Mouse (Mus musculus): ENCODE measurements around the gene Slc6a20b. TPM values are rescaled to one million over a fixed set of nuclear protein-coding genes. Genes with fewer than 3 reads are reported as not detected.
"Not testable (repeated sequence)": the region's sequence is repeated elsewhere in the genome, so short reads cannot be mapped to it uniquely, and the experiment has no call there.

Slc6a20b gene
- total RNA-seq (2021): under 1 TPM; 0.47 to 0.59 TPM
- long read RNA-seq, experiment 1: 0 reads
- long read RNA-seq, experiment 2: 0 reads

DNA sequence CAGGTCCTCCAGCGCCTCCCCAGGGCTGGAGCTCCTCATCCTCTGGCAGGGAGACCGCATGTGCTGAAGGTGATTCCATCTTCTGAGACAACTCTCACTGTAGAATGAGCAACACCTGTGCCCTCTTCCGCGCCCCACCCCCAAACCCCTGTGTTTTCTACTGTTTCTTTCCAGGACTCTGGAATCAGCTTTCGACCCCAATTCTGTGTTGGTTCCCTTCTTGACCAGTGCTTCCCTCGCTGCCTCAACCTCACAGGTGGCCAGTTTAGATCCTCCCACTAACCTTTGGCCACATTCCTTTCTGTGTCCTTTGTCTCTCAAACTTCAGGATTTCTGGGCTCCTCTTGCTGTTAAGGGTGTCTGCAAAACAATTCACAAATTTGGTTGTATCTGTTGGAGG, at the start of gene Slc6a20b:
Gene Slc6a20b (minus strand): TSS at position 285 of the 400 bp plus-strand sequence.
- intact Hi-C loops (cut with DNase I): no loop called here
- DNase-seq (ENCODE audit: low spot score in 2 of 2): no peak

DNA sequence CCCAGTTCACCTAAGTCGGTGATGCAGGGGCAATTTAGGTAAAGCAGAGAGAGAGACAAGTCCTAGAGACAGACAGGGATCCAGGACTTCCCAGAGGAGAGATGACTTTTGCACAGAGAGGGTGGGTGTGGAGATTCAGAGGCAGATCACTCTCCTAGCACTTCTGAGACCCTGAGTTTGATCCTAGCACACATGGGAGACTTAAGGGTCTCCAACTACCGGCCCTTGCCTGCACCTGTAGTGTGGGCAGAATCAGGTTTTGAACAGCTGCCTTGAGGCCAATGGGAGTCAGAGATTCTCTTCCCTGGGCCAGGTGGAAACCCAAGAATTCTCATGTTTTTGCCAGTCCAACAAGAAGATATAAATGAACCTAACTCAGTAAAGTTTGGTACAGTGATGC, 46.8 kb upstream of the Slc6a20b start:
- intact Hi-C loops (cut with DNase I): no loop called here
- no peak for DNase-seq (ENCODE audit: low spot score in 2 of 2)

DNA sequence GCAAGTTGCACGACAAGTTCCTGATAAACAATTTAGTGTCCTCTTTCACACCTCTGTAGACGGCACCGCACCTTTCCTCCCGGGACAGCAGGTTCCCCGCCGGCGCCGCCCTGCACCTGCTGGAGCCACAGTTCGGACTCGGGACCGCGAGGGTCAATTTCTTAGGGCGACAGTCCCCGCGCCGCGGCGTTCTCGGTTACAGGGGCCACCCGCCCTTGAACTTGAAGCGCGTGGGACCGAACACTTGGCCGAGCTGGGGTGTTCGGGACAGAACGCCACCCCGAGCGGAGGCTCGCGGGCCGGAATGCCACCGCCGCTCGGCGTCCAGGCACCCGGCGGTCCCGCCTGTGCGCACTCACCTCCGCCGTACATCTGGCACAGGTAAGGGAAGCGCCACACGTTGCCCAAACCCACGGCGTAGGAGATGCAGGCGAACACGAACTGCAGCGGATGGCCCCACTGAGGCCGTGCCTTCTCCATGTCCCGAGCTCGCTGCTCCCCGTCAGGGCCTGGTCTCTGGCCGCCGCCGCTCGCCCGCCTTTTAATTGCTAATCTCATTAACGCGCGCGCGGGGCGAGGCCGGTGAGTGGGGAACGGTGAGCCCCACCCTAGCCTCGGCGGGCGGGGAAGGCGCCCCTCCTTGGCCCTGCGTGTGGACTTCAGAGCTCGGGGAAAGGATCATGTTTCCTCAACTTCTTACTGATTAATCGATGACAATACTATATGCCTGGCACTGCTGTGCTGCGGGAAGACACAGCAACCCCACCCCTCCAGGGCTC, 46.2 kb upstream of the Slc6a20b start, which contains the start of the genes Ccr9 and Slc6a20a:
Gene Ccr9 (plus strand): TSS at position 113 of the 779 bp plus-strand sequence.
Gene Slc6a20a (minus strand): TSS at position 559 of the 779 bp plus-strand sequence.
- no peak for DNase-seq (ENCODE audit: low spot score in 2 of 2)
- intact Hi-C loops (cut with DNase I): no loop called here

DNA sequence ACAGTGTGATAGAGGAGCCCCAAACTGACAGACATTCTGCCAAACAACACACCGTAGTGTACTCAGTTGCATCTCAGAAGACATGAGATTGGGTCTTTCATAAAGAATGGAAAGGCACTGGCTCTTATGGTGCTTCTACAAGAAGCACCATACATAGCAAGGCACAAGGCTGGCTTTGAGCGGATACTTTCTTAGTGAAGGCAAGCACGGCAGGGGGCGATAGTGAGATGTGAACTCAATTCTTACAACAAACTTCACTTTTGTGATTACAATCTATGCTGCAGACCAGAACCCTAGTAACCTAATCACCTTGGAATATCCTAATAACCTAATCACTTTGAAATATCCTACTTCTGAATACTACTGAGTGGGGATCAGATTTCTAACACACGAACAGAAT, 33.3 kb upstream of the Slc6a20b start:
- intact Hi-C loops (cut with DNase I): loop anchor here (2.0 kb wide), 1 partner anchor 55 kb away; no protein-coding TSS in a partner anchor
- peak; percentile 20 to 54 for DNase-seq (ENCODE audit: low spot score in 2 of 2)

- intact Hi-C loops (cut with DNase I); DNase-seq (ENCODE audit: low spot score in 2 of 2): not testable (repeated sequence)
These were observed 27.8 kb upstream of the Slc6a20b start for GRCm38 (mm10) chr9:123659986-123660676.

DNA sequence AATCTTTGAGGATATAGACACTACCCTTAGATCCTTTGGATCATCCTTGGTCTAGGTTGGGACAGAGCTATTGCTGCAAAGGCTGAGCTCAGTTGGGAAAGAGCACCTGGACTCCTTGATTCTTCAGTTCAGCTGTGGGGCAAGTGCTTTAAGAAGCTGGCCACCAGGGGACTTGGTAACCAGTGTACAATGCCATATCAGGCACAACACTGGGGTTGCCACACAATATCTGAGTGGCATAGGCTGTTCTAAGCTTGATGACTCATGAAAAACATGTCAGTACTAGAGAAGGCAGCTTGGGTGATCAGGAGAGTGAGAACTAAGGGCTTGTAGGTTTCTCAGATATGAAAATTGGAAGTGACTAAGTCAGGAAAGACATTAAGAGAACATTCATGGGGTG, 26.6 kb upstream of the Slc6a20b start:
- no peak for DNase-seq (ENCODE audit: low spot score in 2 of 2)
- intact Hi-C loops (cut with DNase I): no loop called here

DNA sequence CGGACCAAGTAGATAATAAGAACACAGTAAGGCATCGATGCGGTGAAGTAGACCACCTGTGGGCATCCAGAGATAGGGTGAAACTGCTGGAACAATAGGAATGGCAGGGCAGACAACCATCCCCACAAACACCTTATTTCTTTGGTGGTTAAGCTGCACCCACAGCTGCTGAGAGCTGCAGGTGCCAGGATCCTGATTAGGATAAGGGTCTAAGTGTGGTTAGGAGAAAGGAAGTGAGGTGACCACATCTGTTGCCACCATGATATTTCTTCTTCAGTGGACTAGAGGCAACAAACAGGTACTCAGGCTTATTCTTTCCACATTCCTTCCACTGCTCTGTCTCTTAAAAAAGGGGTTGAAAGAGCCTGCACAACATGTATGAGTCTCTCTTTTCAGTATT, 25.1 kb upstream of the Slc6a20b start:
- intact Hi-C loops (cut with DNase I): no loop called here
- DNase-seq (ENCODE audit: low spot score in 2 of 2): no peak

- no peak for DNase-seq (ENCODE audit: low spot score in 2 of 2)
- intact Hi-C loops (cut with DNase I): no loop called here
These were observed 19.0 kb upstream of the Slc6a20b start for GRCm38 (mm10) chr9:123651369-123651768.

- no peak for DNase-seq (ENCODE audit: low spot score in 2 of 2)
- intact Hi-C loops (cut with DNase I): no loop called here
These were observed 17.6 kb upstream of the Slc6a20b start for GRCm38 (mm10) chr9:123649785-123650511.

GRCm38 (mm10) chr9:123640106-123640505, 7.7 kb upstream of the Slc6a20b start:
- intact Hi-C loops (cut with DNase I): no loop called here
- no peak for DNase-seq (ENCODE audit: low spot score in 2 of 2)

- intact Hi-C loops (cut with DNase I): loop anchor here (5.0 kb wide), 2 partner anchors 69 to 159 kb away; no protein-coding TSS in a partner anchor
- DNase-seq (ENCODE audit: low spot score in 2 of 2): peak; percentile 57 to 63
These were observed 6.3 kb upstream of the Slc6a20b start for GRCm38 (mm10) chr9:123638668-123639089.

DNA sequence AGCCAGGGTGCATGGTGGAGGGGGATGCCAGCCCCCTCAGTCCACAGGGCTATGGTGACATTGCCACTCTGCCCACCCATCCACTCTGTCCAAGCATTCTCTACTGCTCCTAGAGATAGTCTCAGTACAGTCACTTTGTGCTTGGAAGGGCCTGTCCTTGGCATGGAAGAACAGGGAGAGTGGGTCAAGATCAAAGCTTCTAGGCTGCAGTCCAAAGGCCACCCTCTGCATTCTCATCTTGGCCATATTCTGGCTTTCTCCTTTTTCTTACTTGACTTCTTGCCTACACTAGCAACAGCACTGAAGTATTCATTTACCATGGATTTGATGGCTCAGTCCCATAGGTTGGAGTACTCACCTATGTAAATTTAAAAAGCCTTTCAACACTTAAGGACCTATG, 5.9 kb upstream of the Slc6a20b start:
- intact Hi-C loops (cut with DNase I): loop anchor here (5.0 kb wide), 2 partner anchors 69 to 159 kb away; no protein-coding TSS in a partner anchor
- DNase-seq (ENCODE audit: low spot score in 2 of 2): no peak

DNA sequence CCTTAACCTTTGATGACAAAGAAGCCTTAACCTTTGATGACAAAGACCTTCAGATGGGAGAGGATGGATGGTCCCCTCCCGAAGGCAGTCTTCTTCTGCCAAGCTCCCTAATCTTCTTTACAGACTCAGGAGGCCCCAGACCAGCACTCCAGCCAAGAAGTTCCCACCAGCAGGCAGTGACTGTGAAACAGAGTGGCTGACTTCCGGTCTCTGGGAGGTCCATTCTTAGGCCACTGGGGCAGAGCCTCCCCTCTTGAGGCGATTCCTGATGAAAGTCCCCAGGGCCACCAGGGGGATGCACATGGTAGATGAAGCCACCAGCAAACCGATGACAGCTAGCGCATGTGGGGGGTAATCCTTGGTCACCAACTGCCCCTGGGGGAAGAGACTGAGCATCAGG, 4.4 kb upstream of the Slc6a20b start:
- DNase-seq (ENCODE audit: low spot score in 2 of 2): no peak
- intact Hi-C loops (cut with DNase I): loop anchor here (5.0 kb wide), 2 partner anchors 71 to 161 kb away; no protein-coding TSS in a partner anchor

GRCm38 (mm10) chr9:123632993-123633392, 628 bp upstream of the Slc6a20b start:
- no peak for DNase-seq (ENCODE audit: low spot score in 2 of 2)
- intact Hi-C loops (cut with DNase I): no loop called here

GRCm38 (mm10) chr9:123631666-123632065, 699 bp downstream of the Slc6a20b start:
- intact Hi-C loops (cut with DNase I): no loop called here
- no peak for DNase-seq (ENCODE audit: low spot score in 2 of 2)

DNA sequence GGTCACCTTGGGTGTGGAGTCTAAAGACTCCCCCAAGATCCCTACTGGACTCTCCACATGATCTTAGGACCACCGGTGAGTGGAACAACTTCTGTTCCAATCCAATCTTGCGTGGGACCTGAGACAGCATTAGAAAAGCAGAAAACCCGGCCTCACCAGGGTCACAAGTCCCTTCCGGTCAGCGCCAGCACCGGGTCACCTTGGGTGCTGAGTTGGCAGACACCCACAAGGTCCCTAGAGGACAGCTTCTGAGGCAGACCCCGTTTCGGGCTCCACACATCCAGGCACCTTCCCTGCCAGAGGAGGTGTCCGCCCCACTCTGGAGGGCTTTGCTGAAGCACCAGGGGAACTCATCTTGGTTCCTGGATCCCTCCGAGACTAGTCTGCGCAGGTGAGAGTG, 6.5 kb downstream of the Slc6a20b start:
- DNase-seq (ENCODE audit: low spot score in 2 of 2): no peak

DNA sequence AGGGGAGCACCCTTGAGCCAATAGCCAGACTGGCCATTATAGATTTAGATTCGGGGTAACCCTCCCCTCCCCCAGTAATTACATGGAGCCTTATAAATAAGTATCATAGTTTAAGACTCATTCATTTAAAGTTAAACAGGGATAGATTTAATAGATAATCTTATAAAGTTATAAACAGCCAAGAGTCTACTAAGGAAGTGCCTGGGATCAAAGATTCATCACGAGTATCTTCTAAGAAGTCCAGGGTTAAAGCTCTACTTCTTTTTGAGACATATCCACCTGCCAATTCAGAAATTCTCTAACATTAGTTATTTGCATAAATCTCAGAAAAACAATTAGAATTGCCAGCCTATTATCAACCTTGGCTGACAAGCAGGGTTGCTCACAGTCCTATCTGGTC, 7.6 kb downstream of the Slc6a20b start:
- no peak for DNase-seq (ENCODE audit: low spot score in 2 of 2)
- intact Hi-C loops (cut with DNase I): no loop called here

More for the DNA sequence above, 6.5 kb downstream of the Slc6a20b start:
- intact Hi-C loops (cut with DNase I): no loop called here

DNA sequence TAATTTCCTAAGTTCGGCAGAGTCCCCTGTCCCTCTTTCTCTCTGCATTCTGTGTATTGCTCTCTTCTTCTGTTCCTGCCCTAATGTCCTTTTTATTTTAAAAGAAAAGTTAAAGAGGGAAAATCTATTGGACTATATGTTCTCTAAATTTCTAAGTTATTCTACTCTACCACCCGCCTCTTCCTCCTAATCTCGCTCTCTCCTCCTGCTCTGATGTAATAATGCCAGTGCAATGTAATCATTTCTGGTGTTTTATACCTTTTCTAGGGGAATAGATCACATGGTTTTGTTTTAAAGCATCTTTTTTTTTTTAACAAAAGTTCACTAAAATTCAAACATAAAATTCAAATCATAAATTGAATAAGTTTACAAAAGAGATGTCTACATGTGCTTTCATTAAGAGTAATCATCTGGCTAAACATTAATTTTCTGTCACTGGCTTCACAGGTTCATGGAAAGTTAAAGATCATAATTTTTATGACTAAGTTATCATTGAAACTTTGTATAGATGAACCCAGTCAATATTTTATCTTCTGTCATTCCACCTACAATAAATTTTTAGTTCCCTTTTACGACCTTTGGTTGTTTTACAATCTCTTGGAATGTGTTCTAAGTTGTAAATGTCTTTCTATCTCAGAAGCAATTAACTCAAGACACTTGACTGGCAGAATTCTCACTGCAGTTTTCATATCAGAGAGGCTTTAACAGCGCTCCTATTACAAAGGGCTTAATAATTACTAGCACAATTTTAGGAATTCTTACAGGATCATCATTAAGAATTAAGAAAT, 11.9 kb downstream of the Slc6a20b start:
- DNase-seq (ENCODE audit: low spot score in 2 of 2): no peak
- intact Hi-C loops (cut with DNase I): no loop called here

GRCm38 (mm10) chr9:123601529-123601928, 30.8 kb downstream of the Slc6a20b start:
- DNase-seq (ENCODE audit: low spot score in 2 of 2): no peak
- intact Hi-C loops (cut with DNase I): no loop called here
